ENCODE assay signal across 8 mouse cellular contexts in the genomic region with DNA sequence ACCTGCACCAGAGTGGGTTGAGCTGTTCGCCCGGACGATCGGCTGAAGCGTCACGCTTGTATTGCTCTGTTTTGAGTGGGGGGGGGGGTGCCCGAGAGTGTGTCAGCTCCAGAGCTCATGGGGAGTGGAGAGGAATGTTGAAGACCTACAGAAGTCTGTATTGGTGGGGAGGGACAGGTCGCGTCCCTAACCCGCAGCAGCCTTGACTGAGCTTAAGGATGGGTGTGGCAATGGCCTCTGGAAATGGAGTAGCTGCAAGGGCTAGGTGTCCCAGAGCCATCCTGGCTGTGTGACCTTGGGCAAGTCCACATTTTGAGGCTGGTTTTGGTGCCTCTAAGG. TPM values are rescaled to one million over a fixed set of nuclear protein-coding genes. Genes with fewer than 3 reads are reported as not detected.
A peak's percentile ranks its signal among the peaks of the same experiment; 100 is the strongest.
DNase-seq lines count a peak whose midpoint lies in the region; ATAC-seq lines count a peak whose summit lies in the region.

No protein-coding gene starts in this region.

- ATAC-seq in heart, embryonic 15.5 days (replicated peaks; ENCODE audit: insufficient number of reproducible peaks, insufficient read depth, low FRiP score, low read depth) = peak; percentile 5; the same call in 1 of the 2 replicates
- peak; percentile 10; the same call in 1 of the 2 replicates for ATAC-seq in granulocyte monocyte progenitor cell, adult 5-6 weeks (replicated peaks; ENCODE audit: poor library complexity, severe bottlenecking)
- no peak for ATAC-seq in midbrain, embryonic 11.5 days (ENCODE audit: low FRiP score)

- no peaks in the 10 kb centered on the region for H3K9me3 ChIP-seq in heart, embryonic 15.5 days (replicated peaks)
- no peaks in the 10 kb centered on the region for H3K9me3 ChIP-seq in midbrain, embryonic 11.5 days (ENCODE audit: control insufficient read depth, low read length)

- H3K36me3 ChIP-seq in heart, embryonic 15.5 days = no peaks in the 10 kb centered on the region
- H3K36me3 ChIP-seq in midbrain, embryonic 11.5 days (ENCODE audit: control insufficient read depth, insufficient read depth, low read length) = no peaks in the 10 kb centered on the region

- peak overlapping the region; percentile 100 for H3K4me2 ChIP-seq in heart, embryonic 15.5 days
- H3K4me2 ChIP-seq in midbrain, embryonic 11.5 days = peak overlapping the region; percentile 99

- 4% methylated on average over 10 of the region's 10 CpGs for whole genome bisulfite sequencing in heart, embryonic 15.5 days
- WGBS in midbrain, embryonic 11.5 days = 2% methylated on average over 10 of the region's 10 CpGs

- H3K27me3 ChIP-seq in heart, embryonic 15.5 days = peaks cover 35% of the 10 kb centered on the region
- peaks cover 14% of the 10 kb centered on the region for H3K27me3 ChIP-seq in midbrain, embryonic 11.5 days (ENCODE audit: control insufficient read depth, insufficient read depth, low read length)

- peak overlapping the region; percentile 75 for H3K9ac ChIP-seq in heart, embryonic 15.5 days
- H3K9ac ChIP-seq in midbrain, embryonic 11.5 days (ENCODE audit: low read length) = peak overlapping the region; percentile 78

- H3K4me1 ChIP-seq in heart, embryonic 15.5 days (replicated peaks) = peaks cover 22% of the 10 kb centered on the region
- peaks cover 7% of the 10 kb centered on the region for H3K4me1 ChIP-seq in midbrain, embryonic 11.5 days (ENCODE audit: control insufficient read depth, insufficient read depth, low read length)

- no peak overlapping the region for H3K27ac ChIP-seq in heart, embryonic 15.5 days
- no peak overlapping the region for H3K27ac ChIP-seq in midbrain, embryonic 11.5 days (ENCODE audit: low read depth, low read length)

- peak overlapping the region; percentile 82 for H3K4me3 ChIP-seq in heart, embryonic 15.5 days
- H3K4me3 ChIP-seq in midbrain, embryonic 11.5 days (ENCODE audit: low read depth, low read length) = peak overlapping the region; percentile 62

- DNase-seq in heart, adult 11 months = no peak
- DNase-seq in MN1 (ENCODE audit: low spot score) = peak; percentile 8
- no peak for DNase-seq in midbrain, embryonic 11.5 days (ENCODE audit: low spot score, missing footprints)
- no peak for DNase-seq in right cerebral cortex, adult 2 months (ENCODE audit: low spot score in 2 of 2)
- DNase-seq in cerebellum, adult 18-20 months = no peak
- DNase-seq in layer of hippocampus, adult 8-10 months (ENCODE audit: low spot score in 2 of 2) = no peak

RNA-seq across cellular contexts. Expression of gene Frmpd1, which starts 0.6 kb away (rescaled TPM):
- 1.5 TPM in 2 replicates for polyA plus RNA-seq in heart, embryonic 15.5 days (2015; fragmentation: Nextera tagmentation; extraction: Ambion mirVana)
- not detected in 2 replicates for total RNA-seq in granulocyte monocyte progenitor cell, adult 5-6 weeks (2014; fragmentation: Nextera tagmentation)
- not detected in 2 replicates for total RNA-seq in granulocyte monocyte progenitor cell, adult 5-6 weeks (2017)
- polyA plus RNA-seq in midbrain, embryonic 11.5 days (2014; fragmentation: Nextera tagmentation; extraction: Ambion mirVana) = 1.0 and 1.3 TPM in 2 replicates
- total RNA-seq in layer of hippocampus, adult 8-10 months (2022) = 10 to 100 TPM; 10.0 to 14.9 (median 12.5) TPM

Comparison
In these comparisons a context has a peak if more than half of its experiments do, and no peak if none do; other contexts are left out.
1. RNA of gene Frmpd1, which starts 0.6 kb away (total RNA-seq): 10.0 to 14.9 TPM in layer of hippocampus, adult 8-10 months; not detected in granulocyte monocyte progenitor cell, adult 5-6 weeks; every median in the first group is over 10 times any median in the second.